Mouse (Mus musculus): ENCODE data around the gene Gm6502. TPM values are rescaled to one million over a fixed set of nuclear protein-coding genes. Genes with fewer than 3 reads are reported as not detected.
"Not testable (repeated sequence)": the region's sequence is repeated elsewhere in the genome, so short reads cannot be mapped to it uniquely, and the experiment has no call there.

Gene Gm6502
- total RNA-seq (2022): not detected

DNA sequence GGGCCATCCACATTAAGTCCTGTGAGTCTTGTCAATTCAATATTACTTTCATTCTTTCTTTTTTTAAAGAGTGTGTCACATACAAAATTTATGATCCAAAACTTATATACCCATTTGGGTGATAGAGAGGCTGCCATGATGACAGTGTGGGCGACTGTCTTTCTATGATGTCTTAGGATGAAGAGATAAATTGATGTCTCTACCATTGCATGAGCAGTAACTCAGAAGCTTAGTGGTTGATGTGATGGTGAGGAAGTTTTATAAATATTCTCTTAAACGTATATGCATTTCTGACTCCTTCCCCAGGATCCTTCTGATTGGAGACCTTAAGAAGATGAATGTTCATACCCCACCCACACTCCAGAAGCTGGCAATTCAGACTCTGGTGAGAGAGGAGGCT, at the start of gene Gm6502:
Gene Gm6502 (plus strand): TSS at position 301 of the 400 bp plus-strand sequence.
- DNase-seq (ENCODE audit: low spot score in 2 of 2): not testable (repeated sequence)

DNA sequence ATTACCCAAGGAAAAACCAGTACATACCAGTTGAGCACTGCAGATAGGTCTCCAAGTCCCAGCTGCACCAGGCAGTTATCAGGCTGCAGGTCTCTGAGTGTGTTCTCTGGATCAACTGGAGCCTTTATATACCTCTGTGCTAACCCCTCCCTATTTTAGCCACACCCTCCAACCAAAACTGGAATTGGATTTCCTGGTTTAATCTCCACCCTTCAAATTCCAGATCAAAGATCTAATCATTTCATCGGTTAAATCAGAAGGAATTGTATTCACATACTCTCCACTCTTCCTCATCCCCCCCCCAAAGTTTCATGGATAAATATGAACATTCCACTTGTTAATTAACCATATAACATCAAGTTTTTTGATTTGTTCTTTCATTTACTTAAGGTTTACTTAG, 7.5 kb upstream of the Gm6502 start, which contains the start of gene A430089I19Rik:
Gene A430089I19Rik (minus strand): TSS at position 101 of the 400 bp plus-strand sequence.
- DNase-seq (ENCODE audit: low spot score in 2 of 2): not testable (repeated sequence)

DNA sequence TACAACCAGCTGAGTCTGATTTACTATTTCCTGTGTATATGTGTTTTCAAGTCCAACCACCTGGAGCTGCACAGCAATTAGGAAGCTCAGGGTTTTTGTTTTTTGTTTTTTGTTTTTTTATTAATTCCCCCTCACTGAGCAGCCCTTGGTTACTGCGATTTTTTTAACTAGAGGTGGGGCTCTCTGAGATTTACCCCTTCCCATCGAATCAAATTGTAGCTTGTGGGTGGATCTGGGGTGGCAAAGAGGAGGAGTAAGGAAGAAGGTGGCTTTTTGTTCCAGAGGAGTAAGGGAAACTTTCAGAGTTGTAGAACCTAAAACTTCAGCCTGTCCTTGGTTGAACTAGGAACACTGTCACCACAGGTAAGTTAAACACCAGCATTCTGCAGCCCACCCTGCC, 25.2 kb downstream of the Gm6502 start, which contains the start of gene AA792892:
Gene AA792892 (plus strand): TSS at position 301 of the 400 bp plus-strand sequence.
- not testable (repeated sequence) for DNase-seq (ENCODE audit: low spot score in 2 of 2)

Other genes starting within 250 kb of the Gm6502 start
- gene BC061212, start 243.9 kb upstream of the Gm6502 start, total RNA-seq (2022): not detected
- gene Gm6351, start 238.1 kb upstream of the Gm6502 start, total RNA-seq (2022): not detected
- gene Gm3106, start 96.4 kb upstream of the Gm6502 start, total RNA-seq (2022): not detected
- gene A430089I19Rik, start 7.6 kb upstream of the Gm6502 start, total RNA-seq (2022): not detected
- gene AA792892, start 25.3 kb downstream of the Gm6502 start, total RNA-seq (2022): not detected
- not detected for gene Gm7682, start 131.3 kb downstream of the Gm6502 start, total RNA-seq (2022)
- gene Gm3139, start 211.9 kb downstream of the Gm6502 start, total RNA-seq (2022): not detected

Data from gastrocnemius, adult 8-10 months (tissue).